Mouse (Mus musculus) Patski (cell line): ENCODE results near the gene Zfp628. TPM values are rescaled to one million over a fixed set of nuclear protein-coding genes. Genes with fewer than 3 reads are reported as not detected.

ENCODE experiments used
- ATAC-seq: fragments of 100-300 bp; one replicate; pipeline ENCODE4 v1.8.0; 2021
- CTCF ChIA-PET: fragments of 350-600 bp; sonication (Branson Sonifier 250); formaldehyde crosslinking; loops from one replicate; lab custom pipeline; 2022; ENCODE audit warnings: inconsistent platforms; lab: Charles Lee
- POLR2A ChIA-PET: fragments of 350-600 bp; sonication (Branson Sonifier 250); formaldehyde crosslinking; loops from one replicate; lab custom pipeline; 2022; ENCODE audit warnings: antibody characterized with exemption, inconsistent platforms; lab: Charles Lee
- DNase-seq: peaks from one replicate; pipeline ENCODE4 v3.0.0-alpha.2; 2011; ENCODE audit warnings: low read depth, low spot score
- H3K27me3 ChIP-seq: fragments of 371-371 bp; one replicate; pipeline ENCODE4 v1.5.1; 2021
- CTCF ChIP-seq: fragments of 100-300 bp; IDR thresholded peaks from one replicate; pipeline ENCODE4 v1.5.1; 2021
- in situ Hi-C: fragments of 300-500 bp; cut with MboI; formaldehyde crosslinking; loops from 3 replicates; pipeline ENCODE4 v1.11.1; 2018; ENCODE audit warnings: low pct_unique_long_range_greater_than_20kb, mixed read lengths
- polyA plus RNA-seq: library from polyadenylated mRNA; unstranded; gene quantifications from one replicate; pipeline ENCODE4 v1.2.3, GENCODE M21; 2021

Zfp628 gene
- polyA plus RNA-seq, 1 experiment from 2014 or later: 8.1 TPM

GRCm38 (mm10) chr7:4898851-4899648 is 16.0 kb upstream of the Zfp628 start:
- ATAC-seq: no peak
- ChIA-PET POLR2A (no interaction called here), CTCF (interaction anchor here (1.8 to 2.0 kb wide), 2 partner anchors 22 to 30 kb away, joined by 4 read pairs; partner anchors contain the start of genes Isoc2a and Isoc2b)
- in situ Hi-C loops: no loop called here
- no peak for DNase-seq
- H3K27me3 ChIP-seq: peaks cover 3% of the 10 kb centered on the region
- TF ChIP-seq CTCF: no peak

DNA sequence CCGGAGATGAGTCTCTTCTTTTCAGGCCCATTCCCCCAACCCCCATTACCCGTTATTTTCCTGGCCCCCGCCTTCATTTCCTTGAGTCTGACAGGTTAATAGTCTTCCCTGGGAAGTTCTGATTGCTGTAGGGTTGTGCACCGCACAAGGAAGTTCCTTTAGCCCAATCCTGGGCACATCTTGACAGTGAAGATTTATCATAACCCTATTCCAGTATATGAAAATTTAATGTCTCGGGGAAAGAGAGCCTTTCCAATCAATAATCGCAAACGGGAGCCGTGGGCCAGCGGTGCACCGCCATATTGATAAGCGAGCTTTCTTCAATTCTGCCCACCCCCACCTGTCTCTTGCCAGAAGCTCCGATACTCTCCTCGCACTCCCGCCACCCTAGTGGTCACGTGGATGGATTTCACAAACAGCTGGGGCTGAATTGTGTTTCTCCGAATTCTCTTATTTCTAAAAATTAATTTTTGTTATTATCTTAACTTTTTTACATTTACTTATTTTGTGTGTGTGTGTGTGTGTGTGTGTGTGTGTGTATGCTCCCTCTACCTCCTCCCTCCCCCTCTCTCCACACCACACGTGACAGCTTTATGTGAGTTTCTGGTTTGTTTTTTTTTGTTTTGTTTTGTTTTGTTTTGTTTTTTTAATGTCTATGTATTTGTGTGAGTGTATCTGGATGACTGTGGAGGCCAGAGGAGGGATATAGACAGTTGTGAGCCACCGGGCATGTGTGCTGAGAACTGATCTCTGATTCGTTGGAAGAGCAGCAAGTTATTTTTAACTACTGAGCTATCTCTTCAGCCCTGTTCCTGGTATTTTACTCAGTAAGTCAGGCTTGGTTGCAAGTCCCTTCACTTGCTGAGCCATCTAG is 15.1 kb upstream of the Zfp628 start:
- no peak for ATAC-seq
- no peak for DNase-seq
- no peak for TF ChIP-seq CTCF
- POLR2A ChIA-PET: interaction anchor here (0.6 kb wide), 1 partner anchor 279 kb away, joined by 5 read pairs; no protein-coding TSS in a partner anchor
- H3K27me3 ChIP-seq: peaks cover 3% of the 10 kb centered on the region
- in situ Hi-C loops: no loop called here
- CTCF ChIA-PET: interaction anchor here (1.2 to 1.8 kb wide), 2 partner anchors 11 to 30 kb away, joined by 3 to 4 read pairs; partner anchors contain the start of gene Isoc2b

- CTCF ChIA-PET: interaction anchor here (1.2 to 1.8 kb wide), 2 partner anchors 11 to 31 kb away, joined by 3 to 4 read pairs; partner anchors contain the start of gene Isoc2b
- H3K27me3 ChIP-seq: peaks cover 3% of the 10 kb centered on the region
- POLR2A ChIA-PET: no interaction called here
- no peak for TF ChIP-seq CTCF
- ATAC-seq (no peak), DNase-seq (no peak)
- in situ Hi-C loops: no loop called here
Measured at GRCm38 (mm10) chr7:4900523-4900851, 14.5 kb upstream of the Zfp628 start.

- no peak for TF ChIP-seq CTCF
- CTCF ChIA-PET: interaction anchor here (1.2 to 1.8 kb wide), 2 partner anchors 10 to 32 kb away, joined by 3 to 4 read pairs; partner anchors contain the start of gene Isoc2b
Measured at GRCm38 (mm10) chr7:4901171-4901570, 13.8 kb upstream of the Zfp628 start.

GRCm38 (mm10) chr7:4902404-4902803 is 12.6 kb upstream of the Zfp628 start:
- POLR2A ChIA-PET: no interaction called here
- no peak for ATAC-seq
- in situ Hi-C loops: no loop called here
- H3K27me3 ChIP-seq: peaks cover 3% of the 10 kb centered on the region
- TF ChIP-seq CTCF: no peak
- no peak for DNase-seq
- CTCF ChIA-PET: interaction anchor here (0.9 to 1.2 kb wide), 2 partner anchors 9 to 89 kb away, joined by 3 read pairs; no protein-coding TSS in a partner anchor

More at GRCm38 (mm10) chr7:4901171-4901570, 13.8 kb upstream of the Zfp628 start:
- POLR2A ChIA-PET: no interaction called here
- ATAC-seq (no peak), DNase-seq (no peak)
- in situ Hi-C loops: no loop called here
- peaks cover 3% of the 10 kb centered on the region for H3K27me3 ChIP-seq

GRCm38 (mm10) chr7:4906466-4906950 is 8.5 kb upstream of the Zfp628 start, which contains the start of gene Gm36210:
TSS of gene Gm36210 (minus strand) at chr7:4906516.
- no peak for DNase-seq
- no peak for ATAC-seq
- no peak for TF ChIP-seq CTCF
- in situ Hi-C loops: no loop called here
- ChIA-PET POLR2A (no interaction called here), CTCF (no interaction called here)
- peaks cover 3% of the 10 kb centered on the region for H3K27me3 ChIP-seq

- ChIA-PET CTCF (interaction anchor here (0.7 to 1.9 kb wide), 3 partner anchors 10 to 29 kb away, joined by 3 to 7 read pairs (median 3); no protein-coding TSS in a partner anchor), POLR2A (no interaction called here)
- TF ChIP-seq CTCF: no peak
- no peaks in the 10 kb centered on the region for H3K27me3 ChIP-seq
- in situ Hi-C loops: no loop called here
- DNase-seq (no peak), ATAC-seq (no peak)
Measured at GRCm38 (mm10) chr7:4911561-4911960, 3.5 kb upstream of the Zfp628 start.

- no peaks in the 10 kb centered on the region for H3K27me3 ChIP-seq
- no peak for ATAC-seq
- in situ Hi-C loops: no loop called here
- ChIA-PET CTCF (interaction anchor here (1.9 kb wide), 1 partner anchor 28 kb away, joined by 7 read pairs; no protein-coding TSS in a partner anchor), POLR2A (no interaction called here)
- no peak for TF ChIP-seq CTCF
- no peak for DNase-seq
Measured at GRCm38 (mm10) chr7:4912248-4912647, 2.8 kb upstream of the Zfp628 start.

GRCm38 (mm10) chr7:4915669-4916416 is 826 bp downstream of the Zfp628 start:
- no peak for DNase-seq
- in situ Hi-C loops: loop anchor here (5.0 kb wide), 1 partner anchor 104 kb away; the partner anchor contains the start of gene Ube2s
- ATAC-seq: peak; percentile 46
- H3K27me3 ChIP-seq: no peaks in the 10 kb centered on the region
- ChIA-PET POLR2A (interaction anchor here (0.6 to 0.9 kb wide), 5 partner anchors 9 to 414 kb away, joined by 3 to 4 read pairs (median 3); no protein-coding TSS in a partner anchor), CTCF (interaction anchor here (1.1 to 2.6 kb wide), 3 partner anchors 10 to 104 kb away, joined by 3 to 6 read pairs (median 5); partner anchors contain the start of genes Ssc5d and Ube2s)
- TF ChIP-seq CTCF: no peak
